Mouse (Mus musculus): ENCODE data around the gene Hspa14. TPM values are rescaled to one million over a fixed set of nuclear protein-coding genes. Genes with fewer than 3 reads are reported as not detected.

The Hspa14 gene
- polyA plus RNA-seq, 1 experiment = 49.0 TPM

DNA sequence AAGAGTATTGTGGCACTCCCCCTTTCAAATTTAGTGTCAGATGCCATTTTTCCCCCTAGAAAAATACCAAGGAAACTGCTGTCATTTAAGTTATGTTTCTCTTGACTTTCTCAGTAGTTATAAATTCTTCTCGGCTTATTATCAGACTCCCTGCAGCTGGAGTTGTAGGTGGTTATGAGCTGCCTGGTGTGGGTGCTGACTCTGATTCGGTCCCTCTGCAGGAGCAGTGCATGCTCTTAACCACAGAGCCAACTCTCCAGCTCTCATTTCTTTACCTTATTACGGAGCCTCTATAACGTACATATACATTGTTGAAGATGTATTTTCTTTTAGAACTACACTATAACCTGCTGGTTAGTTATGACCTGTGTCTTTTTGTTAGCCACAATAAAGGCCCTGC lies 9.9 kb upstream of the Hspa14 start:
- H3K79me2 ChIP-seq (ENCODE audit: control insufficient read depth, insufficient read depth) = no peaks in the 10 kb centered on the region
- H3K79me3 ChIP-seq (ENCODE audit: low read depth) = no peaks in the 10 kb centered on the region
- no peak overlapping the region for H3K4me3 ChIP-seq (ENCODE audit: insufficient read depth, poor library complexity, severe bottlenecking)
- H3K36me3 ChIP-seq (ENCODE audit: control insufficient read depth, insufficient read depth) = no peaks in the 10 kb centered on the region
- no peak overlapping the region for H3ac ChIP-seq (ENCODE audit: control insufficient read depth, insufficient read length, low read depth)
- no peaks in the 10 kb centered on the region for H3K27me3 ChIP-seq (ENCODE audit: control insufficient read depth, insufficient read depth, insufficient read length)
- TF ChIP-seq MYOD1 (IDR thresholded peaks at IDR 0.05; ENCODE audit: control insufficient read depth, insufficient read length, low read depth) (no peak), MYOG (IDR thresholded peaks at IDR 0.05; ENCODE audit: control insufficient read depth, extremely low read depth, insufficient read length) (no peak), USF1 (IDR thresholded peaks at IDR 0.05; ENCODE audit: low read depth) (no peak), CEBPB (IDR thresholded peaks at IDR 0.05; ENCODE audit: low read depth) (no peak), CTCF (IDR thresholded peaks at IDR 0.05; ENCODE audit: control insufficient read depth, insufficient read depth, insufficient read length) (no peak), MAX (IDR thresholded peaks at IDR 0.05) (no peak), FOSL1 (IDR thresholded peaks at IDR 0.05; ENCODE audit: insufficient read depth, low read length, poor library complexity, severe bottlenecking) (no peak)

DNA sequence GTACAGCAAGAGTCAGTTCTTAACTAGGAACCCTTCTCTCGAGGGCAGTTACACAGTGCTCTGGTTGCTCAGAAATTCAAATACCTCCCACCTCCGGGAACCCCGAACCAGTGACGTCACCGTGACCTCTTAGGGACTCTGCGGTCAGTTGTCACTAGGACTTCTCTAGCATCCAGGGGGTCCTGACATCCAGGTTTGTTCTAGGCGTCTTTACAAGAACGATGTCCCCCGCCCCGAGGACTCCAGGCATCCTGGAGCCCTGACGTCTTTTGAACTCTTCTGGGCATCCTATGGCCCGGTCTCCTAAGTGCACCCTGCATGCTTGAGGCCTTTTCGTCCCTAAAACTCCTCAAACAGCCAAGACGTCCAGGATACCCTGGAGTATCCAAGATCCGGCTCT lies 538 bp downstream of the Hspa14 start:
- Histone ChIP-seq H3K36me3 (ENCODE audit: control insufficient read depth, insufficient read depth) (peaks cover 35% of the 10 kb centered on the region), H3K79me3 (ENCODE audit: low read depth) (peaks cover 24% of the 10 kb centered on the region), H3K79me2 (ENCODE audit: control insufficient read depth, insufficient read depth) (peaks cover 46% of the 10 kb centered on the region), H3K27me3 (ENCODE audit: control insufficient read depth, insufficient read depth, insufficient read length) (no peaks in the 10 kb centered on the region), H3ac (ENCODE audit: control insufficient read depth, insufficient read length, low read depth) (peak overlapping the region; percentile 74), H3K4me3 (ENCODE audit: insufficient read depth, poor library complexity, severe bottlenecking) (peak overlapping the region; percentile 96)
- no peak for TF ChIP-seq MYOD1 (IDR thresholded peaks at IDR 0.05; ENCODE audit: control insufficient read depth, insufficient read length, low read depth)
- peak; percentile 1 for TF ChIP-seq MAX (IDR thresholded peaks at IDR 0.05)
- no peak for TF ChIP-seq FOSL1 (IDR thresholded peaks at IDR 0.05; ENCODE audit: insufficient read depth, low read length, poor library complexity, severe bottlenecking)
- TF ChIP-seq MYOG (IDR thresholded peaks at IDR 0.05; ENCODE audit: control insufficient read depth, extremely low read depth, insufficient read length) = no peak

DNA sequence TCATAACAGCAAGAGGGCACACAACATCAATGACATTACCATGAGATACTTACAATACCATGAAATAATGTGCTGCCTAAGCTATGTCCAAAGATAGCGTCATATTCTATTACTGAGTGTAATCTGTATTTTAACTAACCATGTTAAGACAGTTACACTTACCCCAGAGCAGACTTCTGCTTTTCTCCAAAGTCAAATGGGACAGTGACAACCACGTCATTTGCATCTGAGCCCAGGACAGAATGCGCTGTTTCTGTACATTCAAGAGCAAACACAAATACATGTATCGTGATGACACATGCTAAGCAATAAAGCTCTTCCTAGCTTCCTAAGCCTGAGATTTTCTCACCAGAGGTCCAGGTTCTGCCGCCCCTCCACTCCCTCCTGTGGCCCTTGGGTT lies 11.7 kb downstream of the Hspa14 start:
- H3K27me3 ChIP-seq (ENCODE audit: control insufficient read depth, insufficient read depth, insufficient read length) = no peaks in the 10 kb centered on the region
- peaks cover 19% of the 10 kb centered on the region for H3K79me2 ChIP-seq (ENCODE audit: control insufficient read depth, insufficient read depth)
- no peak overlapping the region for H3K4me3 ChIP-seq (ENCODE audit: insufficient read depth, poor library complexity, severe bottlenecking)
- H3ac ChIP-seq (ENCODE audit: control insufficient read depth, insufficient read length, low read depth) = no peak overlapping the region
- H3K79me3 ChIP-seq (ENCODE audit: low read depth) = peaks cover 7% of the 10 kb centered on the region
- no peak for TF ChIP-seq CEBPB (IDR thresholded peaks at IDR 0.05; ENCODE audit: low read depth)
- no peak for TF ChIP-seq USF1 (IDR thresholded peaks at IDR 0.05; ENCODE audit: low read depth)
- no peak for TF ChIP-seq MYOG (IDR thresholded peaks at IDR 0.05; ENCODE audit: control insufficient read depth, extremely low read depth, insufficient read length)
- TF ChIP-seq CTCF (IDR thresholded peaks at IDR 0.05; ENCODE audit: control insufficient read depth, insufficient read depth, insufficient read length) = no peak
- TF ChIP-seq FOSL1 (IDR thresholded peaks at IDR 0.05; ENCODE audit: insufficient read depth, low read length, poor library complexity, severe bottlenecking) = no peak
- TF ChIP-seq MYOD1 (IDR thresholded peaks at IDR 0.05; ENCODE audit: control insufficient read depth, insufficient read length, low read depth) = no peak
- TF ChIP-seq MAX (IDR thresholded peaks at IDR 0.05) = no peak
- peaks cover 81% of the 10 kb centered on the region for H3K36me3 ChIP-seq (ENCODE audit: control insufficient read depth, insufficient read depth)

DNA sequence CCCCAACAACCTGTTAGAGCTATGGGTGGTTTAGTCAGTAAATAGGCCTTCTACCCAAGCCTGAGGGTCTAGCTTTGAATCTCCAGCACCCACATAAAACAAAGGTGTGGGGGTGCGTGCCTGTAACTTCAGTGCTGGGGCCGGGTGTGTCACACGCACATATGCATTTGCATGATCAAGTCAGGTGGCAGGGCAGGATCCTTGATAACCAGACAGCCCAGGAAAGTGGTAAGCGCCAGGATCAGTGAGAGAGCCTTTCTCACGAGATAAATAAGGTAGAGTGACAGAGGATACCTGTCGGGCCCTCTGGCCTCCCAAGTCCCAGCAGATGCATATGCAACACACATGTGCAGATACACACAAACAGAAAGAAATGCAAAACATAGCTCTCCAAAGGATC lies 13.1 kb downstream of the Hspa14 start:
- Histone ChIP-seq H3K79me3 (ENCODE audit: low read depth) (peaks cover 1% of the 10 kb centered on the region), H3K4me3 (ENCODE audit: insufficient read depth, poor library complexity, severe bottlenecking) (no peak overlapping the region), H3K79me2 (ENCODE audit: control insufficient read depth, insufficient read depth) (peaks cover 5% of the 10 kb centered on the region), H3ac (ENCODE audit: control insufficient read depth, insufficient read length, low read depth) (no peak overlapping the region), H3K36me3 (ENCODE audit: control insufficient read depth, insufficient read depth) (peaks cover 81% of the 10 kb centered on the region), H3K27me3 (ENCODE audit: control insufficient read depth, insufficient read depth, insufficient read length) (no peaks in the 10 kb centered on the region)
- TF ChIP-seq MYOD1 (IDR thresholded peaks at IDR 0.05; ENCODE audit: control insufficient read depth, insufficient read length, low read depth) = no peak
- TF ChIP-seq FOSL1 (IDR thresholded peaks at IDR 0.05; ENCODE audit: insufficient read depth, low read length, poor library complexity, severe bottlenecking) = no peak
- no peak for TF ChIP-seq MYOG (IDR thresholded peaks at IDR 0.05; ENCODE audit: control insufficient read depth, extremely low read depth, insufficient read length)
- TF ChIP-seq CEBPB (IDR thresholded peaks at IDR 0.05; ENCODE audit: low read depth) = no peak
- no peak for TF ChIP-seq CTCF (IDR thresholded peaks at IDR 0.05; ENCODE audit: control insufficient read depth, insufficient read depth, insufficient read length)
- TF ChIP-seq USF1 (IDR thresholded peaks at IDR 0.05; ENCODE audit: low read depth) = no peak
- no peak for TF ChIP-seq MAX (IDR thresholded peaks at IDR 0.05)

DNA sequence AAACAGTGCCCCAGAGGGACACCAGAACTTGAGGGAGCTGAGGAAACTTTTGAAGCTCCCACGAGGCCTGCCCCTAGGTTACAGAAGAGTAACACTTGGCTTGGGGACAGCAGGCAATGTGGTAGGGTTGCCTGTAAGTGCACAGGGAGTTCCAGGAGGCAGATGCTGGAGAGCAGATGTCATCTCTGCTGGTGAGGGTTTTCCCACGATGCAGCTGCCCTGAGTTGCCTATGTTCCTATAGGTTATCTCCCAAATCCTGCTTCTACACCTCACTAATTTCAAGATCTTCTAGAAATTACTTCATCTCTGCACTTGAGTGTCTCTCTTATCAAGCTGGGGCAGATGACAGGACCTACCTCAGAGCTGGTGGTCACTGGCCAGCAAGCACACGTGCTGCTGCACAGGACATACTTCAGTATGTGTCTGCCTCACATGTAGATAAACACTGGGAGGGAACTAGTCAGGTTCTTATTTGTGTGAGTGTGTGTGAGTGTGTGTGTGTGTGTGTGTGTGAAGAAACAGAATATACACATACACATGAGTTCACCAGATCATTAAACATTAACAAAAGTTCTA lies 18.7 kb downstream of the Hspa14 start:
- Histone ChIP-seq H3K4me3 (ENCODE audit: insufficient read depth, poor library complexity, severe bottlenecking) (no peak overlapping the region), H3K36me3 (ENCODE audit: control insufficient read depth, insufficient read depth) (peaks cover 85% of the 10 kb centered on the region)

More for the DNA sequence above, 18.7 kb downstream of the Hspa14 start:
- no peaks in the 10 kb centered on the region for H3K27me3 ChIP-seq (ENCODE audit: control insufficient read depth, insufficient read depth, insufficient read length)
- no peak overlapping the region for H3ac ChIP-seq (ENCODE audit: control insufficient read depth, insufficient read length, low read depth)
- H3K79me2 ChIP-seq (ENCODE audit: control insufficient read depth, insufficient read depth) = no peaks in the 10 kb centered on the region
- H3K79me3 ChIP-seq (ENCODE audit: low read depth) = no peaks in the 10 kb centered on the region
- TF ChIP-seq CEBPB (IDR thresholded peaks at IDR 0.05; ENCODE audit: low read depth) (no peak), FOSL1 (IDR thresholded peaks at IDR 0.05; ENCODE audit: insufficient read depth, low read length, poor library complexity, severe bottlenecking) (no peak), CTCF (IDR thresholded peaks at IDR 0.05; ENCODE audit: control insufficient read depth, insufficient read depth, insufficient read length) (no peak), MYOD1 (IDR thresholded peaks at IDR 0.05; ENCODE audit: control insufficient read depth, insufficient read length, low read depth) (no peak), MYOG (IDR thresholded peaks at IDR 0.05; ENCODE audit: control insufficient read depth, extremely low read depth, insufficient read length) (no peak), MAX (IDR thresholded peaks at IDR 0.05) (no peak), USF1 (IDR thresholded peaks at IDR 0.05; ENCODE audit: low read depth) (no peak)

All from C2C12 (cell line).